Mouse (Mus musculus): ENCODE data around the gene Ehbp1l1. TPM values are rescaled to one million over a fixed set of nuclear protein-coding genes. Genes with fewer than 3 reads are reported as not detected.

Ehbp1l1 gene
- polyA plus RNA-seq (2015; fragmentation: Nextera tagmentation; extraction: Ambion mirVana), result 23.6 and 24.5 TPM in 2 replicates

DNA sequence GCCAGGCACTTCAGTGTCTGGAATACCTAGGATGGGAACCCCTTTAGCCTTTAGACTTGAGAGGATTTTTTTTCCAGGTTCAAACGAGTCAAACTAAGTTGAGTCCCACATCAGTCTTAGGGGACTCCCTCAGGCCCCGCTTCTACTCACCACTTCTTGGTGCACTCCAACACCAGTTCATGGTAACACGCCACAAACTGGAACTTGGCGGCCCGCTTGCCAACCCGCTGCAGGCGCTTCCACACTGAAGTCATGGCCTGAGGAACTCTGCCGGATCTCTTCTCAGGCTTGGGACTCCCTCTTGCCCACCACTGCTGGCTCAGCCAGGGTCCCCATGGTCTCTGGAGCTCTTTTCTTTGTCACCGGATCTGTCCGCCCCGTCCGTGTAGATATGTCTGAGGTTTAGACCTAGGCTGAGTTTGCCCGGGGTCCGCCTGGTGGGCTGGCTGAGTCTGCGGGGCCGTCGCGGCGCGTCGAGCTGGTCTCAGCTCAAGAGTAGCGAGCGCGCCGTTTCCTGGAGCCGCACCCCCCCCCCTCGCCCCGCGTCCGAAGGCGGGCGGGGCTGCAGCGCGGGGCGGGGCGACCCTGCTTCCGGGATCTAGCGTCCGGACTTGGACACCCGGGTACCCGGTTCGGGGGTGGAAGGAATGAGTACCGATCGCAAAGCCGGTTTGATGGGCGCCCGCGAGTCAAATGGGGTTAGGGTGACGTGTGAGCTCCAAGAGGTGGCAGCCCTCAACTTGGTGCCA, at the start of gene Ehbp1l1:
Gene Ehbp1l1 (minus strand): TSS at position 551 of the 749 bp plus-strand sequence.
- H3K4me1 ChIP-seq, result peaks cover 63% of the 10 kb centered on the region
- no peaks in the 10 kb centered on the region for H3K27me3 ChIP-seq
- peak within 1 kb of the TSS; percentile 58 for H3K27ac ChIP-seq
- no peaks in the 10 kb centered on the region for H3K9me3 ChIP-seq
- peaks cover 34% of the 10 kb centered on the region for H3K36me3 ChIP-seq
- peak within 1 kb of the TSS; percentile 93 for H3K4me2 ChIP-seq
- 7% methylated on average over 49 of the region's 49 CpGs for WGBS
- peak within 1 kb of the TSS; percentile 39 for H3K9ac ChIP-seq
- peak; percentile 13; the same call in 1 of the 2 replicates for ATAC-seq (ENCODE audit: borderline replicate concordance, extremely low read depth, low FRiP score, low TSS enrichment)
- H3K4me3 ChIP-seq, result peak within 1 kb of the TSS; percentile 97

DNA sequence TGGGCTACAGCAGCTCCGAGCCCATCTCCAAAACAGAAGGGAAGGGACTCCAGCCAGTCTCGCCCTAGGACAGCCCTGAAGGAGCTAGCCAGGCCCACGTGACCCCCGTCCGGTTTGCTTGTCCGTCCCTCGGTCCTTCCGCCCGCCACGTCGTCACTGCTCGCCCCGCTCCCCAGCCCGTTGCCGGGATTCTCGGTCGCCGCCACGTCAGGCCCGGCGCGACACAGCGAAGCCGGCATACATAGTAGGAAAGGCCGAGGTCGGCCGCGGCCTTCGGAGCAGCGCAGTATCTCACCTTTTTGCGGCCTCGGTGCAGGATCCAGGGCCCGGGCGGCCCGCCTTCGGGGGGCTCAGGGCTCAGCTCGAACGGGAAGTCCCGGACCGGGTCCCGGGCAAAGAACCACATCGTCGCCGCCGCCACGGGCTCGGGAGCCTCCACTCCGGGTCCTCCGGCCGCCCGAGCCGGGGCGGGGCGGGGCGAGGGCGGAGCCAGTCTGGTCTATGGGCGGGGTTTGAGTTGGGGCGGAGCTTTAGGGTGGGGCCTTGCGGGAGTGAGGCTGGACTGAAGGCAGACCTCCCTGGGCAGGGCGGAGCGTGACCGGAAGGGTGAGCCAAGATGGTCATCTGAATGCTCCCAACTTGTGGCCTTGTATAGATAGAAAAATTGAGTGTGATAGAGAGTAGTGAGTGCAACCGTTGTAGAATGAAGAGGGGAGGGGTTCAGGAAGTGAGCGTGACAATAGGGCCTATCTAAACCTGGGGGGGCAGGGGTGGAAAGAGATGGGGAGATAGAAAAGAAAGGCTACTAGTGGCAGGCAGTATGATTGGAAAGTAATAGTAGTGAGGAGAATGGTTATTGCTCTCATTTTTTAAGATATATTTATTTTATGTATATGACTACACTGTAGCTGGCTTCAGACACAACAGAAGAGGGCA, 45.1 kb upstream of the Ehbp1l1 start, which contains the start of gene Scyl1:
Gene Scyl1 (minus strand): TSS at position 495 of the 936 bp plus-strand sequence.
- H3K9me3 ChIP-seq, result no peaks in the 10 kb centered on the region
- peak within 1 kb of the TSS; percentile 85 for H3K9ac ChIP-seq
- peak within 1 kb of the TSS; percentile 85 for H3K27ac ChIP-seq
- H3K4me2 ChIP-seq, result peak within 1 kb of the TSS; percentile 78
- ATAC-seq (ENCODE audit: borderline replicate concordance, extremely low read depth, low FRiP score, low TSS enrichment), result peak; percentile 98
- peaks cover 28% of the 10 kb centered on the region for H3K36me3 ChIP-seq
- H3K4me1 ChIP-seq, result peaks cover 16% of the 10 kb centered on the region
- H3K4me3 ChIP-seq, result peak within 1 kb of the TSS; percentile 79
- WGBS, result under 1% methylated on average over 62 of the region's 64 CpGs
- no peaks in the 10 kb centered on the region for H3K27me3 ChIP-seq

DNA sequence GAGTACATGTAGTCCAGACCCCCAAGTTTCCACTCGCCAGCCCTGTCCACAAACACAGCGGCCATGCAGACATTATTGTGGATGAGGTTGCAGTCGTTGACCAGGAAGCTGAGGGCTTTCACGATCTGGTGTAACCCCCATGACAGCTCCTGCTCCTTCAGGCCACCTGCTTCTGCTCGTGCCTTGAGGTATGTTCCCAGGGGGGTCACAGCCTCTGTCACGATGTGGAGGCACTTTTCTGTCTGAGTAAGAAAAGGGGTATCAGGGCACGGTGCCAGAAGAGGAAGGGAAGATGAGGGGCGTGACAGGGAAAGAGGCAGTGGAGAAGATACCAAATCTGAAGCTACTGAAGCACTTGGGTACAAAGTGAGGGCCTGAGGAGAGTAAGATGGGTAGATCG, 44.2 kb upstream of the Ehbp1l1 start:
- H3K9ac ChIP-seq, result peak overlapping the region; percentile 85
- peak overlapping the region; percentile 78 for H3K4me2 ChIP-seq
- H3K4me1 ChIP-seq, result peaks cover 16% of the 10 kb centered on the region
- no peaks in the 10 kb centered on the region for H3K9me3 ChIP-seq
- peak overlapping the region; percentile 85; the same call in 1 of the 2 replicates for H3K27ac ChIP-seq
- no peaks in the 10 kb centered on the region for H3K27me3 ChIP-seq
- peak overlapping the region; percentile 79 for H3K4me3 ChIP-seq
- ATAC-seq (ENCODE audit: borderline replicate concordance, extremely low read depth, low FRiP score, low TSS enrichment), result no peak
- H3K36me3 ChIP-seq, result peaks cover 37% of the 10 kb centered on the region
- 28% methylated on average over 9 of the region's 9 CpGs for WGBS

DNA sequence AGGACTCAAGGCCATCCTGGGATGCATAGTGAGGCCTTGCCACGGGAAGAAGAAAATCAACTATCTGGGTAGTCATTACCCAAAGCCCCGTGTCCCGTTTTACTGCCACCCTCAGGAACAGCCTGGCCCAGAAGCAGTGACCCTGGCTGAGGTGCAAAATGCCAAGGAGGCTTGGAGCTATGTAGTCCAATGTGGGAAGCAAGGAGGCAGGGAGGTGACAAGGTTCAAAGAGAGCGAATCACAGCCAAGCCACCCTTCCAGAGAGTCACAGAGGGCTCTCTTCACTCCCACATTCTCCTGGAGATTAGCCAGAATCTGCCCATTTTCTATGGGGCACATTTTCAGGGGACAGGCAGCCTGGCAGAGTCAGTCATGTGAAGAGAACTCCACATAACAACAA, 41.2 kb upstream of the Ehbp1l1 start:
- H3K27me3 ChIP-seq, result no peaks in the 10 kb centered on the region
- peaks cover 16% of the 10 kb centered on the region for H3K4me1 ChIP-seq
- WGBS, result 84% methylated on average over 4 of the region's 4 CpGs
- no peak overlapping the region for H3K4me2 ChIP-seq
- ATAC-seq (ENCODE audit: borderline replicate concordance, extremely low read depth, low FRiP score, low TSS enrichment), result no peak
- H3K36me3 ChIP-seq, result peaks cover 65% of the 10 kb centered on the region
- no peak overlapping the region for H3K27ac ChIP-seq
- H3K4me3 ChIP-seq, result no peak overlapping the region
- no peak overlapping the region for H3K9ac ChIP-seq
- no peaks in the 10 kb centered on the region for H3K9me3 ChIP-seq

DNA sequence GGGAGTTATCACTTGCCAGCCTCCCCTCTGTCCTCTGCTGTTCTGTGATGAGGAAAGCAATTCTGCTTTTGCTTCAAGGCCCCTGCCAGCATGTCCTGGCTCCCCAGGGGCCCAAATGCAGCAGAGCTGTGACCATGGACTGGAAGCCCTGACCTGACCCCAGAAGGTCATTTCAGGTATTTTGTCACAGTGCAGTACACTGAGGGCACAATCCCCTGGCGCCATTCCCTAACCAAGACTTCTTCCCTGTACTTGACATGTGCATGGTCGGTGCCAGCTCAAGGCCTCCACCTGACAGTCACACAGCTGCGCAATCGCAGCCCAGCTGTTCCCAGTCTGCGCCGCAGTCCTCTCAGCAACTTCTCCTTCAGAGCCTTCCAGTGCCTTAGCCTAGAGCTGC, 37.0 kb upstream of the Ehbp1l1 start:
- Histone ChIP-seq H3K9me3 (no peaks in the 10 kb centered on the region), H3K4me2 (no peak overlapping the region), H3K4me3 (no peak overlapping the region), H3K9ac (no peak overlapping the region), H3K27ac (no peak overlapping the region), H3K4me1 (no peaks in the 10 kb centered on the region), H3K27me3 (no peaks in the 10 kb centered on the region), H3K36me3 (peaks cover 92% of the 10 kb centered on the region)
- 91% methylated on average over 6 of the region's 6 CpGs for WGBS
- no peak for ATAC-seq (ENCODE audit: borderline replicate concordance, extremely low read depth, low FRiP score, low TSS enrichment)

DNA sequence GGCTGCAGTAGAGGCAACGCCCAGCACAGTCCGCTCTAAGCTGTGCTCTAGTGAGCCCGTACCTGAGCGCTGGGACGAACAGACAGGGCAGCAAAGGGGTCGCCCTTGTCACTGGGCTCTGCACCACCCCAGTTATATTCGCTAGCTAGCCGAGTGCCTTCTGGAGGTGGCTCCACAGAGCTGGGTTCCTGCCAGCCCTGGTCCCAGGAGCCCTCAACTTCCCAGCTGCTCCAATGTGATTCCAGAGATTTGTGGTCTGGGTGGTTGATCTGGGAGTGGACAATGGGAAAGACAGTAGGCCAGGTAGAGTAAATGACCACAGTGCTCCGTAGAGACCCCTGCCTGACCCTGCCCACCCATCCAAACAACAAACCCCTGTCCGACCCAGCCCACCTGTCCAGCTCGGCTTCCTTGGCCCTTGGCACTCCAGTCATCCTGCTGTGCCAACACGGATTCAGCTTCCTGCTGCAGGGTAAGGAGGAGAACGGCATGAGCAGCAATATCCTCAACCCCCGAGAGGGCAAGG, 32.8 kb upstream of the Ehbp1l1 start:
- Histone ChIP-seq H3K4me2 (no peak overlapping the region), H3K27me3 (0 out of 2 replicates have a peak, but pooled peaks cover 15% of the 10 kb centered on the region), H3K4me3 (no peak overlapping the region), H3K9ac (no peak overlapping the region), H3K36me3 (peaks cover 74% of the 10 kb centered on the region), H3K9me3 (no peaks in the 10 kb centered on the region), H3K4me1 (peaks cover 10% of the 10 kb centered on the region), H3K27ac (no peak overlapping the region)
- WGBS, result 89% methylated on average over 14 of the region's 14 CpGs
- no peak for ATAC-seq (ENCODE audit: borderline replicate concordance, extremely low read depth, low FRiP score, low TSS enrichment)

DNA sequence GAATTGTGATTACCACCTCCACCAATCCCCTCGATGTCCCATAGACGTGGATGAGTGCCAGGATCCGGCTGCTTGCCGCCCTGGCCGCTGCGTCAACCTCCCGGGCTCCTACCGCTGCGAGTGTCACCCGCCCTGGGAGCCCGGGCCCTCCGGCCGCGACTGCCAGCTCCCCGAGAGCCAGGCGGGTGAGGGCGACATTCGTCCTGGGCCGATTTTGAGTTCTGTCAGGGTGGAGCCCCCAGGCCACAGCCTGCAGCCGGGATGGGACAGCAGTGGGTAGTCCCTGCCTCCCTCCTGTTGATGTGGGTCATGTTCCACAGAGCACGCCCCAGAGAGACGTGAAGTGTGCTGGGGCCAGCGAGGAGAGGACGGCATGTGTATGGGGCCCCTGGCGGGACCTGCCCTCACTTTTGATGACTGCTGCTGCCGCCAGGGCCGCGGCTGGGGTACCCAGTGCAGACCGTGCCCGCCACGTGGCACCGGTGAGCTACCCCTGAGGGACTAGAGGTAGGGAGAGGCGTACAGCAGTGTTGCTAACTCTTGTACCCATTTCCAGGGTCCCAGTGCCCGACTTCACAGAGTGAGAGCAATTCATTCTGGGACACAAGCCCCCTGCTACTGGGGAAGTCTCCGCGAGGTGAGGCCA, 31.0 kb upstream of the Ehbp1l1 start:
- Histone ChIP-seq H3K4me3 (no peak overlapping the region), H3K36me3 (peaks cover 64% of the 10 kb centered on the region), H3K27me3 (peaks cover 17% of the 10 kb centered on the region; the same call in 1 of the 2 replicates), H3K4me2 (peak overlapping the region; percentile 28; the same call in 1 of the 2 replicates), H3K9ac (no peak overlapping the region), H3K27ac (no peak overlapping the region), H3K9me3 (no peaks in the 10 kb centered on the region), H3K4me1 (peaks cover 10% of the 10 kb centered on the region)
- peak; percentile 35 for ATAC-seq (ENCODE audit: borderline replicate concordance, extremely low read depth, low FRiP score, low TSS enrichment)
- WGBS, result 21% methylated on average over 35 of the region's 36 CpGs

DNA sequence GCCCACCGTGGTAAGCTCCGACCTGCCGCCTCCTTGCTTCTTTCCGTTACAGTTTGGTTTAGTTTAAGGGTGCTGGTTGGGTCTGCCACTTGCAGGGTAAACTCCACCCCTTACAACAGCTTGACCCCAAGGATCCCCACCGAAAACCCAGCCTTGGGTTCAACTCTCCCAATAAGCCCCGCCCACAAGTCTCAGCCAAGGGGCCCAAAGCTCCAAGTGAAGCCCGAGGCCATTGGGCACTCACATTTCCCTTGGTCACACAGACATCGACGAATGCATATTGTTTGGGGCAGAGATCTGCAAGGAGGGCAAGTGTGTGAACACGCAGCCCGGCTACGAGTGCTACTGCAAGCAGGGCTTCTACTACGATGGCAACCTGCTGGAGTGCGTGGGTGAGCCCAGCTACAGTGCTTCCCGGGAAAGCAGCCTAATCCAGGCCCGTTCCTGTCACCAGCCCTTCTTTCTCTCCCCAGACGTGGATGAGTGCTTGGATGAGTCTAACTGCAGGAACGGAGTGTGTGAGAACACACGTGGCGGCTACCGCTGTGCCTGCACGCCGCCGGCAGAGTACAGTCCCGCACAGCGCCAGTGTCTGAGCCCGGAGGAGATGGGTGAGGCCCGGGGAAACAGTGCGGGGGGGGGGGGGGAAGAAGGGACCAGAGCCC, 30.3 kb upstream of the Ehbp1l1 start:
- 24% methylated on average over 28 of the region's 29 CpGs for WGBS
- Histone ChIP-seq H3K27me3 (peaks cover 22% of the 10 kb centered on the region; the same call in 1 of the 2 replicates), H3K36me3 (peaks cover 58% of the 10 kb centered on the region), H3K4me3 (no peak overlapping the region), H3K9me3 (no peaks in the 10 kb centered on the region), H3K9ac (no peak overlapping the region), H3K4me1 (peaks cover 15% of the 10 kb centered on the region), H3K4me2 (peak overlapping the region; percentile 28; the same call in 1 of the 2 replicates), H3K27ac (no peak overlapping the region)
- ATAC-seq (ENCODE audit: borderline replicate concordance, extremely low read depth, low FRiP score, low TSS enrichment), result peak; percentile 25; the same call in 1 of the 2 replicates

DNA sequence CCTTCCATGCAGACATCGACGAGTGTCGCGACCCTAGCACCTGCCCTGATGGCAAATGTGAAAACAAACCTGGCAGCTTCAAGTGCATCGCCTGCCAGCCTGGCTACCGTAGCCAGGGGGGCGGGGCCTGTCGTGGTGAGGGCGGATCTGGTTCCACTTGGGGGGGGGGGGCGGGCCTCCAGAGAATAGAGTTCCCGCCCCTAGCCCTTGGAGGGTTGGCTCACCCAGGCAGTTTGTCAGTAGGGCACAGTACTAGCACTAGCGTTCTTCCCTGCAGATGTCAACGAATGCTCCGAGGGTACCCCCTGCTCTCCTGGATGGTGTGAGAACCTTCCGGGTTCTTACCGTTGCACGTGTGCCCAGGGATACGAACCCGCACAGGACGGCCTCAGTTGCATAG, 25.6 kb upstream of the Ehbp1l1 start:
- Histone ChIP-seq H3K36me3 (peaks cover 31% of the 10 kb centered on the region), H3K27ac (no peak overlapping the region), H3K4me3 (no peak overlapping the region), H3K27me3 (peaks cover 37% of the 10 kb centered on the region), H3K4me1 (peaks cover 13% of the 10 kb centered on the region), H3K9ac (no peak overlapping the region), H3K9me3 (no peaks in the 10 kb centered on the region), H3K4me2 (peak overlapping the region; percentile 18; the same call in 1 of the 2 replicates)
- 16% methylated on average over 20 of the region's 20 CpGs for WGBS
- 0 out of 2 replicates have a peak, but pooled peaks have one; percentile 37 for ATAC-seq (ENCODE audit: borderline replicate concordance, extremely low read depth, low FRiP score, low TSS enrichment)

DNA sequence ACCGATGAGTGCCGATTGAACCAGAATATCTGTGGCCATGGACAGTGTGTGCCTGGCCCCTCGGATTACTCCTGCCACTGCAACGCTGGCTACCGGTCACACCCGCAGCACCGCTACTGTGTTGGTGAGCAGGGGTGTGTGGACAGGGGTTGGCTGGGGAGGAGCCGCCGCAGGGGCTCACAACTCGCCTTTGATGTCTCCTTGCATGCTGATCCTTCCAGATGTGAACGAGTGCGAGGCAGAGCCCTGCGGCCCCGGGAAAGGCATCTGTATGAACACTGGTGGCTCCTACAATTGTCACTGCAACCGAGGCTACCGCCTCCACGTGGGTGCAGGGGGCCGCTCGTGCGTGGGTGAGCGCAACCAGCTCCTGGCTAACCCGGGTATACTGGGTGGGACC, 24.8 kb upstream of the Ehbp1l1 start:
- no peak overlapping the region for H3K9ac ChIP-seq
- peaks cover 41% of the 10 kb centered on the region for H3K27me3 ChIP-seq
- no peak for ATAC-seq (ENCODE audit: borderline replicate concordance, extremely low read depth, low FRiP score, low TSS enrichment)

More for the DNA sequence above, 24.8 kb upstream of the Ehbp1l1 start:
- Histone ChIP-seq H3K27ac (no peak overlapping the region), H3K4me1 (peaks cover 15% of the 10 kb centered on the region), H3K36me3 (peaks cover 28% of the 10 kb centered on the region), H3K4me3 (no peak overlapping the region), H3K4me2 (no peak overlapping the region), H3K9me3 (no peaks in the 10 kb centered on the region)
- 23% methylated on average over 22 of the region's 22 CpGs for WGBS

Measured in lung, embryonic 15.5 days (tissue).